Mouse (Mus musculus) kidney, adult 2 months (tissue): ENCODE data around the gene Rpl36a-ps1. TPM values are rescaled to one million over a fixed set of nuclear protein-coding genes. Genes with fewer than 3 reads are reported as not detected.

Experiments
- DNase-seq: peaks from one replicate; pipeline ENCODE4 v3.0.0; 2021
- H3K27ac ChIP-seq: fragments of 200-500 bp; 2 replicates; pipeline ENCODE4 v1.5.1; 2012; ENCODE audit warnings: low read depth, low read length, control low read depth, inconsistent platforms; ENCODE audit not compliant: insufficient read depth
- H3K27me3 ChIP-seq: fragments of 200-500 bp; replicated peaks from 2 replicates; pipeline ENCODE4 v1.6.1; 2012; ENCODE audit warnings: mild to moderate bottlenecking, moderate library complexity, low read length, inconsistent platforms; ENCODE audit not compliant: control insufficient read depth, insufficient read depth
- H3K36me3 ChIP-seq: fragments of 200-500 bp; 2 replicates; pipeline ENCODE4 v1.6.1; 2012; ENCODE audit warnings: mild to moderate bottlenecking, moderate library complexity, low read length, inconsistent platforms; ENCODE audit not compliant: control insufficient read depth, insufficient read depth
- H3K4me1 ChIP-seq: fragments of 200-500 bp; 2 replicates; pipeline ENCODE4 v1.6.1; 2011; ENCODE audit warnings: low read length; ENCODE audit not compliant: control insufficient read depth, insufficient read depth
- H3K4me3 ChIP-seq: fragments of 200-500 bp; 2 replicates; pipeline ENCODE4 v1.5.1; 2011; ENCODE audit warnings: mild to moderate bottlenecking, low read depth, low read length, control low read depth; ENCODE audit not compliant: insufficient read depth
- CTCF ChIP-seq: fragments of 200-500 bp; conservative IDR thresholded peaks from 2 replicates; pipeline ENCODE4 v1.5.1; 2011; ENCODE audit warnings: low read depth, mild to moderate bottlenecking, control low read depth, low read length, moderate library complexity, mixed read lengths; ENCODE audit not compliant: insufficient read depth, insufficient read length
- POLR2A ChIP-seq: fragments of 200-500 bp; IDR thresholded peaks from one replicate; pipeline ENCODE4 v1.6.1; 2011; ENCODE audit warnings: low read depth, low read length, control low read depth
- WGBS: fragments of 180-500 bp; shearing (Covaris S2); methylation state at CpG from one replicate; pipeline ENCODE4 v1.1.7; 2018; 5-methylcytosine and 5-hydroxymethylcytosine counted together
- polyA plus RNA-seq: library from polyadenylated mRNA; depleted of rRNA; stranded (reverse); fragments of >200 nt; gene quantifications from 2 replicates; pipeline ENCODE4 v1.2.3, GENCODE M21; 2012

Gene Rpl36a-ps1
- polyA plus RNA-seq, 1 experiment = not detected

DNA sequence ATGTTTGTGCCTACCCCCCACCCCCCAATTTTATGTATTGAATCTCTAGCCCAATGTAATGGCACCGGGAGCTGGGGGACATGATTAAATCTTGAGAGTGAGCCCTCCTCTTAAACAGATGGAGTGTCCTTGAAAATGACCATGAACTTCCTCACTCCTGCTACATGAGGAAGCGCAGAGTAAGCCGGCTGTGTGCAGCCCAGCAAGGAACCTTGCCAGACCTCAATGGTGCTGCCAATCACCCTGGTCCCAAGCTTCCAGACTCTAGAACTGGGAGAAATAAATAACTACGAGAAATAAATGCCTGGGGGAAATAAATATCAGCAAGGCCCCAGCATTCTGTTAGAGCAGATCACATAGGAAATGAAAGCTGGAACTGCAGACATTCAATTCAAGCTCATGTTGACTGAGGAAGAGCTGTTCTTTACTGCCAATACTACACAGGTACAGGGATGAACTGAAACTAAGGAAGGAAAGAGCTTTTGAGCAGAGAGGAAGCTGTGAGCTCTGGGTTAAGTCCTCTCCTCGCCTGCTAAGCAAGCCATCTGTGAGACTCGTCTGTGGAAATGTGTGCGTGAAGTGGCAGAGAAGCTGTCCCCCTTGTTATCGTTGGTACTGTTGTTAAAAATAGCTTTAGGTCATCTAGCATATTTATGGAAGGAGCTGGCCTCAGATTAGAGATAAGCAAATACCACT, 16.3 kb upstream of the Rpl36a-ps1 start:
- peak; percentile 22 for DNase-seq

GRCm38 (mm10) chr14:98992482-98992881, 1.6 kb downstream of the Rpl36a-ps1 start:
- no peak for DNase-seq

More for the DNA sequence above, 16.3 kb upstream of the Rpl36a-ps1 start:
- Histone ChIP-seq H3K27me3 (no peaks in the 10 kb centered on the region), H3K4me1 (no peaks in the 10 kb centered on the region), H3K27ac (peak overlapping the region; percentile 66), H3K36me3 (no peaks in the 10 kb centered on the region), H3K4me3 (no peak overlapping the region; the same call in 1 of the 2 replicates)
- 47% methylated on average over 8 of the region's 8 CpGs for WGBS
- TF ChIP-seq CTCF (no peak), POLR2A (no peak)

GRCm38 (mm10) chr14:98990636-98991035, 3.5 kb downstream of the Rpl36a-ps1 start:
- H3K4me1 ChIP-seq = no peaks in the 10 kb centered on the region
- WGBS = 39% methylated on average over 3 of the region's 3 CpGs
- DNase-seq = peak; percentile 4
- no peaks in the 10 kb centered on the region for H3K36me3 ChIP-seq
- H3K4me3 ChIP-seq = no peak overlapping the region
- no peak for TF ChIP-seq CTCF
- no peak for TF ChIP-seq POLR2A
- no peaks in the 10 kb centered on the region for H3K27me3 ChIP-seq
- H3K27ac ChIP-seq = no peak overlapping the region

More at GRCm38 (mm10) chr14:98992482-98992881, 1.6 kb downstream of the Rpl36a-ps1 start:
- no peaks in the 10 kb centered on the region for H3K4me1 ChIP-seq
- H3K4me3 ChIP-seq = no peak overlapping the region
- H3K36me3 ChIP-seq = no peaks in the 10 kb centered on the region
- H3K27ac ChIP-seq = no peak overlapping the region
- 85% methylated on average over 2 of the region's 2 CpGs for WGBS
- TF ChIP-seq CTCF = no peak
- TF ChIP-seq POLR2A = no peak
- no peaks in the 10 kb centered on the region for H3K27me3 ChIP-seq

GRCm38 (mm10) chr14:98989818-98990217, 4.3 kb downstream of the Rpl36a-ps1 start:
- no peak for DNase-seq
- no peak overlapping the region for H3K27ac ChIP-seq
- H3K27me3 ChIP-seq = no peaks in the 10 kb centered on the region
- 30% methylated on average over 3 of the region's 3 CpGs for WGBS
- no peak for TF ChIP-seq POLR2A
- no peak for TF ChIP-seq CTCF
- H3K4me3 ChIP-seq = no peak overlapping the region
- H3K36me3 ChIP-seq = no peaks in the 10 kb centered on the region
- no peaks in the 10 kb centered on the region for H3K4me1 ChIP-seq

DNA sequence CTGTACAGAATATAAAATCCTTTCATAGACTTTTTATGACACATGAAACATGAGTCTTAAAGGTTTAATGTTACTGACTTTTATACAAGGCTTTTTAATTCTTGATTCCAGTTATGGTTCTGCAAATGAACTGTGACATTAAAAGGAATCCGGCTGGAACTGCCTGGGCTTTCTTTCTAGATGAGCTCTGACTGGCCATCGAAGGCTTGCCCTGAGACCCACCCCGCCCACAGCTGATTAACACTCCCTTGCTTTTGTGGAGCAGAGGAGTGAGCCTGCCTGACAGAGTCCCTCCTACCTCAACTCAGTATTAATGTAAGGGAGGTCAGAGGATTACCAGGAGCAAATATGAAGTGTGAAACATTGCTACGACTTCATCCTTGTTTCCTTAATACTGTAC, 22.2 kb downstream of the Rpl36a-ps1 start:
- no peak for DNase-seq

GRCm38 (mm10) chr14:98958978-98959658, 35.0 kb downstream of the Rpl36a-ps1 start:
- no peak overlapping the region for H3K27ac ChIP-seq
- no peaks in the 10 kb centered on the region for H3K36me3 ChIP-seq
- 65% methylated on average over 17 of the region's 17 CpGs for WGBS
- no peaks in the 10 kb centered on the region for H3K27me3 ChIP-seq
- no peak overlapping the region for H3K4me3 ChIP-seq
- no peaks in the 10 kb centered on the region for H3K4me1 ChIP-seq
- TF ChIP-seq POLR2A (no peak), CTCF (no peak)
- no peak for DNase-seq

More for the DNA sequence above, 22.2 kb downstream of the Rpl36a-ps1 start:
- Histone ChIP-seq H3K36me3 (no peaks in the 10 kb centered on the region), H3K27me3 (no peaks in the 10 kb centered on the region), H3K4me3 (no peak overlapping the region), H3K27ac (no peak overlapping the region), H3K4me1 (no peaks in the 10 kb centered on the region)
- WGBS = 23% methylated on average over 4 of the region's 4 CpGs
- TF ChIP-seq POLR2A = no peak
- TF ChIP-seq CTCF = no peak

- no peak overlapping the region for H3K4me3 ChIP-seq
- WGBS = 96% methylated on average over 9 of the region's 9 CpGs
- H3K4me1 ChIP-seq = no peaks in the 10 kb centered on the region
- TF ChIP-seq POLR2A = no peak
- no peak for TF ChIP-seq CTCF
- H3K36me3 ChIP-seq = no peaks in the 10 kb centered on the region
- DNase-seq = no peak
- no peaks in the 10 kb centered on the region for H3K27me3 ChIP-seq
- H3K27ac ChIP-seq = no peak overlapping the region
Measured at GRCm38 (mm10) chr14:98956788-98957187, 37.3 kb downstream of the Rpl36a-ps1 start.
